Mouse (Mus musculus) intestine, embryonic 16.5 days (tissue): Measurements from ENCODE around the gene Sh2d4b. TPM values are rescaled to one million over a fixed set of nuclear protein-coding genes. Genes with fewer than 3 reads are reported as not detected.

Experiments
- ATAC-seq: fragments of 200-750 bp; cut with Nextera tagmentation; 2 replicates; pipeline ENCODE4 v1.8.0; 2017; ENCODE audit warnings: moderate TSS enrichment, moderate library complexity
- H3K27ac ChIP-seq: fragments of 300-500 bp; sonication (generic); 2 replicates; pipeline ENCODE4 v1.5.1; 2014; ENCODE audit warnings: mild to moderate bottlenecking, low read length
- H3K27me3 ChIP-seq: fragments of 300-500 bp; sonication (generic); replicated peaks from 2 replicates; pipeline ENCODE4 v1.6.1; 2014; ENCODE audit warnings: low read length, control low read depth, mixed read lengths; ENCODE audit not compliant: control insufficient read depth, insufficient read depth
- H3K36me3 ChIP-seq: fragments of 300-500 bp; sonication (generic); 2 replicates; pipeline ENCODE4 v1.6.1; 2014; ENCODE audit warnings: low read length, control low read depth; ENCODE audit not compliant: control insufficient read depth, insufficient read depth
- H3K4me1 ChIP-seq: fragments of 300-500 bp; sonication (generic); 2 replicates; pipeline ENCODE4 v1.6.1; 2014; ENCODE audit warnings: low read length, control low read depth, mixed read lengths; ENCODE audit not compliant: control insufficient read depth, insufficient read depth
- H3K4me2 ChIP-seq: fragments of 300-500 bp; sonication (generic); 2 replicates; pipeline ENCODE4 v1.6.1; 2014; ENCODE audit warnings: low read depth, low read length, control low read depth
- H3K4me3 ChIP-seq: fragments of 300-500 bp; sonication (generic); 2 replicates; pipeline ENCODE4 v1.5.1; 2014; ENCODE audit warnings: mild to moderate bottlenecking, low read length
- H3K9ac ChIP-seq: fragments of 300-500 bp; sonication (generic); 2 replicates; pipeline ENCODE4 v1.6.1; 2014; ENCODE audit warnings: low read depth, low read length
- H3K9me3 ChIP-seq: fragments of 300-500 bp; sonication (generic); 2 replicates; pipeline ENCODE4 v1.6.1; 2016; ENCODE audit warnings: low read length, control low read depth; ENCODE audit not compliant: control insufficient read depth
- WGBS: fragments of 180-500 bp; shearing (Covaris S2); extraction: QIAGEN DNeasy Blood & Tissue Kit; methylation state at CpG from one replicate; pipeline ENCODE4 v1.1.7; 2014; 5-methylcytosine and 5-hydroxymethylcytosine counted together
- polyA plus RNA-seq: library from polyadenylated mRNA; unstranded; fragments of >200 nt; fragmentation: Nextera tagmentation; extraction: Ambion mirVana; gene quantifications from 2 replicates; pipeline ENCODE4 v1.2.1, GENCODE M21; 2015

Gene Sh2d4b
- polyA plus RNA-seq, 1 experiment from 2014 or later = 0.13 TPM

- H3K4me3 ChIP-seq = no peak overlapping the region
- H3K9me3 ChIP-seq = no peaks in the 10 kb centered on the region
- no peak for ATAC-seq
- H3K4me1 ChIP-seq = no peaks in the 10 kb centered on the region
- peak overlapping the region; percentile 35; the same call in 1 of the 2 replicates for H3K4me2 ChIP-seq
- no peaks in the 10 kb centered on the region for H3K36me3 ChIP-seq
- WGBS = 61% methylated on average over 9 of the region's 9 CpGs
- H3K27me3 ChIP-seq = no peaks in the 10 kb centered on the region
- H3K9ac ChIP-seq = no peak overlapping the region
- H3K27ac ChIP-seq = no peak overlapping the region
Observed at GRCm38 (mm10) chr14:40830505-40830904, 62.6 kb downstream of the Sh2d4b start.

GRCm38 (mm10) chr14:40830094-40830493 is 63.0 kb downstream of the Sh2d4b start:
- peak overlapping the region; percentile 35; the same call in 1 of the 2 replicates for H3K4me2 ChIP-seq
- no peak overlapping the region for H3K27ac ChIP-seq
- no peak overlapping the region for H3K4me3 ChIP-seq
- 40% methylated on average over 11 of the region's 11 CpGs for WGBS
- no peaks in the 10 kb centered on the region for H3K9me3 ChIP-seq
- H3K9ac ChIP-seq = no peak overlapping the region
- no peaks in the 10 kb centered on the region for H3K4me1 ChIP-seq
- peak; percentile 90 for ATAC-seq
- no peaks in the 10 kb centered on the region for H3K36me3 ChIP-seq
- no peaks in the 10 kb centered on the region for H3K27me3 ChIP-seq

- no peak overlapping the region for H3K4me2 ChIP-seq
- no peak overlapping the region for H3K9ac ChIP-seq
- no peak overlapping the region for H3K27ac ChIP-seq
- no peak overlapping the region for H3K4me3 ChIP-seq
- WGBS = 79% methylated on average over 2 of the region's 2 CpGs
- no peaks in the 10 kb centered on the region for H3K9me3 ChIP-seq
- no peak for ATAC-seq
- H3K4me1 ChIP-seq = no peaks in the 10 kb centered on the region
- H3K36me3 ChIP-seq = no peaks in the 10 kb centered on the region
- H3K27me3 ChIP-seq = no peaks in the 10 kb centered on the region
Observed at GRCm38 (mm10) chr14:40818051-40818450, 75.0 kb downstream of the Sh2d4b start.

- H3K9me3 ChIP-seq = no peaks in the 10 kb centered on the region
- no peak overlapping the region for H3K9ac ChIP-seq
- 86% methylated on average over 5 of the region's 5 CpGs for WGBS
- H3K4me2 ChIP-seq = no peak overlapping the region
- no peak for ATAC-seq
- no peaks in the 10 kb centered on the region for H3K4me1 ChIP-seq
- no peaks in the 10 kb centered on the region for H3K27me3 ChIP-seq
- H3K27ac ChIP-seq = no peak overlapping the region
- no peak overlapping the region for H3K4me3 ChIP-seq
- H3K36me3 ChIP-seq = no peaks in the 10 kb centered on the region
Observed at GRCm38 (mm10) chr14:40816715-40817114, 76.4 kb downstream of the Sh2d4b start.

GRCm38 (mm10) chr14:40791606-40792005 is 101.5 kb downstream of the Sh2d4b start:
- ATAC-seq = no peak
- Histone ChIP-seq H3K4me3 (no peak overlapping the region), H3K4me1 (no peaks in the 10 kb centered on the region), H3K9me3 (no peaks in the 10 kb centered on the region), H3K36me3 (no peaks in the 10 kb centered on the region), H3K9ac (no peak overlapping the region), H3K27ac (no peak overlapping the region), H3K27me3 (no peaks in the 10 kb centered on the region), H3K4me2 (no peak overlapping the region)
- 50% methylated on average over 1 of the region's 1 CpGs for WGBS

- WGBS = 32% methylated on average over 3 of the region's 3 CpGs
- H3K9ac ChIP-seq = no peak overlapping the region
- H3K4me3 ChIP-seq = no peak overlapping the region
- no peaks in the 10 kb centered on the region for H3K9me3 ChIP-seq
- no peaks in the 10 kb centered on the region for H3K4me1 ChIP-seq
- H3K27me3 ChIP-seq = no peaks in the 10 kb centered on the region
- no peak overlapping the region for H3K4me2 ChIP-seq
- H3K27ac ChIP-seq = no peak overlapping the region
- no peaks in the 10 kb centered on the region for H3K36me3 ChIP-seq
- ATAC-seq = no peak
Observed at GRCm38 (mm10) chr14:40789110-40789509, 104.0 kb downstream of the Sh2d4b start.

GRCm38 (mm10) chr14:40769097-40770090 is 123.7 kb downstream of the Sh2d4b start:
- Histone ChIP-seq H3K27me3 (no peaks in the 10 kb centered on the region), H3K9me3 (no peaks in the 10 kb centered on the region), H3K4me3 (no peak overlapping the region), H3K4me1 (no peaks in the 10 kb centered on the region), H3K27ac (no peak overlapping the region), H3K36me3 (no peaks in the 10 kb centered on the region), H3K4me2 (no peak overlapping the region), H3K9ac (no peak overlapping the region)
- 66% methylated on average over 7 of the region's 7 CpGs for WGBS
- no peak for ATAC-seq

Other genes with a start within 250 kb of the Sh2d4b start
- gene Tspan14, start 73.5 kb upstream of the Sh2d4b start, polyA plus RNA-seq = 65.0 and 65.6 TPM in 2 replicates
- 72.4 and 81.8 TPM in 2 replicates for gene Fam213a, start 120.5 kb upstream of the Sh2d4b start, polyA plus RNA-seq
- gene Dydc2, start 175.9 kb upstream of the Sh2d4b start, polyA plus RNA-seq = 0.17 TPM in 1 of 2 replicates, not detected in the other
- not detected in 2 replicates for gene Dydc1, start 179.6 kb upstream of the Sh2d4b start, polyA plus RNA-seq
- gene Mat1a, start 211.8 kb upstream of the Sh2d4b start, polyA plus RNA-seq = 2.7 and 4.0 TPM in 2 replicates
- not detected in 2 replicates for gene Sftpa1, start 238.5 kb upstream of the Sh2d4b start, polyA plus RNA-seq